Mouse (Mus musculus): ENCODE data around the gene Usp44. TPM values are rescaled to one million over a fixed set of nuclear protein-coding genes. Genes with fewer than 3 reads are reported as not detected.

The Usp44 gene
- polyA plus RNA-seq, 1 experiment from 2014 or later = 0.59 TPM

DNA sequence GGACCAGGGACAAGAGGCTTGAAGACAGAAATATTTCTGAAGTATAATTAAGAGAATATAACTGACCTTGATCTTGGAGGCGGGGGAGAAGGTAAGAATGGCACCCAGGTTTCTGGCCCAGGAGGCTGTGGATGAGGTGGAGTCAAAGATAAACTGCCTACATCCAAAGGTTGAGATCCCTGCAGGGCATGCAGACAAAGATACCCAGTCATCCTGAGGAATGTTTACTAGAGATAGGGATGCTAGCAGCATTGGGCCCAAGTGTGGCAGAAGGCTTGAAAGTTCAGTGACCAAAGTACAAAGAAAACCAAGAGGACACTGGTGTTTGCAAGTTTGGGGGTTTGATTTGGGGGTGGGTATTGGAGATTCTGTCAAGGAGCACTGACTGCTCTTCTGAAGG, 59.7 kb downstream of the Usp44 start:
- ATAC-seq (ENCODE audit: insufficient read depth, low FRiP score, low read depth) = peak; percentile 75; the same call in 1 of the 2 replicates
- Histone ChIP-seq H3K4me2 (no peak overlapping the region), H3K4me1 (peaks cover 5% of the 10 kb centered on the region), H3K4me3 (replicated peaks) (no peak overlapping the region), H3K27ac (no peak overlapping the region), H3K9ac (no peak overlapping the region), H3K9me3 (no peaks in the 10 kb centered on the region), H3K36me3 (no peaks in the 10 kb centered on the region), H3K27me3 (replicated peaks) (no peaks in the 10 kb centered on the region)
- WGBS = 94% methylated on average over 1 of the region's 1 CpGs

DNA sequence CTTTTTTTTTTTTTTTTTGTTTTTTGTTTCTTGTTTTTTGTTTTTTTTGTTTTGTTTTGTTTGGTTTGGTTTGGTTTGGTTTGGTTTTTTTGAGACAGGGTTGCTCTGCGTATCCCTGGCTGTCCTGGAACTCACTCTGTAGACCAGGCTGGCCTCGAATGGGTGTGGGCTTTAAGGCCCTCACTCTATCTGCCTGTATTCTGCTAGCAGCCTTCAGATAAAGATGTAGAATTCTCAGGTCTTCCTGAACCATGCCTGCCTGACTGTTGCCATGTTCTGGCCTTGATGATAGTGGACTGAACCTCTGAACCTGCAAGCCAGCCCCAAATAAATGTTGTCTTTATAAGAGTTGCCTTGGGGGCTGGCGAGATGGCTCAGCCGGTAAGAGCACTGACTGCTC, 61.2 kb downstream of the Usp44 start:
- ATAC-seq (ENCODE audit: insufficient read depth, low FRiP score, low read depth) = no peak
- Histone ChIP-seq H3K4me2 (no peak overlapping the region), H3K9ac (no peak overlapping the region), H3K4me3 (replicated peaks) (no peak overlapping the region), H3K36me3 (no peaks in the 10 kb centered on the region), H3K27me3 (replicated peaks) (no peaks in the 10 kb centered on the region), H3K4me1 (peaks cover 5% of the 10 kb centered on the region), H3K27ac (no peak overlapping the region), H3K9me3 (no peaks in the 10 kb centered on the region)
- WGBS = 83% methylated on average over 4 of the region's 4 CpGs

DNA sequence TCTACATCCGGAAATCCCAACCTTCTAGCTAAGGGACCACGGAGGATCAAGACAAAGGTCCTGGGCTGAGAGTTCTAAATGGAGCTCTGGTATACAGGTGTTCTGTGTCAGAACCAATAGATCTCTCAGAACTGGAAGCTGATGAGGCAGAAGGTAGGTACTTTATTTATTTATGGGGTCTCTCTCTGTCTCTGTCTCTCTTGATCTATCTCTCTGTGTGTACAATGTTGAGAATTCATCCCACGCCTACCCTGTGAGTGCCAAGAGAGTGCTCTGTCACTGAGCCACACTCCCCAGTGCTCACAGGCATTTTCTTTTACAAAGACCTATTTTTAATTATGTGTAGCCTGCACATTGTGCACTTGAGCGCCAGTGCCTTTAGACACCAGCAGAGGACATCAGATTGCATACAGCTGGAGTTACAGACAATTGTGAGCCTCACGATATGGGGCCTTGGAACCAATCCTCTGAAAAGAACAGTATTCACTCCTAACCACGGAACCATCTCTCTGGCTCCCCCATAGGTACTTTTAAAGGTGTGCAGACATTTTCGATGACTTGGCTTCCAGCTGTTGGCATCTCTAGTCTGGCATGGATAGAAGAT, 65.8 kb downstream of the Usp44 start, which contains the start of gene Metap2:
TSS of gene Metap2 (minus strand) at position 51 of the 604 bp plus-strand sequence.
- WGBS = 74% methylated on average over 7 of the region's 7 CpGs
- H3K4me3 ChIP-seq (replicated peaks) = no peak within 1 kb of the TSS
- H3K27ac ChIP-seq = no peak within 1 kb of the TSS
- H3K36me3 ChIP-seq = no peaks in the 10 kb centered on the region
- no peak within 1 kb of the TSS for H3K9ac ChIP-seq
- ATAC-seq (ENCODE audit: insufficient read depth, low FRiP score, low read depth) = no peak
- H3K4me1 ChIP-seq = no peaks in the 10 kb centered on the region
- no peaks in the 10 kb centered on the region for H3K9me3 ChIP-seq
- H3K4me2 ChIP-seq = no peak within 1 kb of the TSS
- H3K27me3 ChIP-seq (replicated peaks) = no peaks in the 10 kb centered on the region

DNA sequence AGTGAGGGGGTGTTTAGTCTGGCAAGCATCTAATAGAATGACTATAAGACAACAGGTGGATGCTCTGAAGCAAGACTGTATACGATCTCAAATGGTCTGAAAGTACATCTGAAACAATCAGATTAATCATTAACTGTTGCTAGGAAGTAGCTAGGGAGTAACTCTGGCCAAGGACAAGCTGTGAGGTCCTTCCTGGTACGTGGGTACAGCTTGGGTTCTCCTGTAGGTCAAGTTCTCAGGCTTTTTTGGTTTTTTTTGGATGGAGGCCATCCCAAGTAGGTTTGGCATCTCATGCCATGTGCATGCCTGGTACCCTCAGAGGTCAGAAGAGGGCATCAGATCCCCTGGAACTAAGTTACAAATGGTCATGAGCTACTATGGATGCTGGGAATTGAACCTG, 67.9 kb downstream of the Usp44 start:
- ATAC-seq (ENCODE audit: insufficient read depth, low FRiP score, low read depth) = no peak
- H3K9me3 ChIP-seq = no peaks in the 10 kb centered on the region
- H3K9ac ChIP-seq = no peak overlapping the region
- no peak overlapping the region for H3K27ac ChIP-seq
- H3K36me3 ChIP-seq = no peaks in the 10 kb centered on the region
- WGBS = 43% methylated on average over 2 of the region's 2 CpGs
- H3K4me3 ChIP-seq (replicated peaks) = no peak overlapping the region
- no peak overlapping the region for H3K4me2 ChIP-seq
- no peaks in the 10 kb centered on the region for H3K4me1 ChIP-seq
- H3K27me3 ChIP-seq (replicated peaks) = no peaks in the 10 kb centered on the region

DNA sequence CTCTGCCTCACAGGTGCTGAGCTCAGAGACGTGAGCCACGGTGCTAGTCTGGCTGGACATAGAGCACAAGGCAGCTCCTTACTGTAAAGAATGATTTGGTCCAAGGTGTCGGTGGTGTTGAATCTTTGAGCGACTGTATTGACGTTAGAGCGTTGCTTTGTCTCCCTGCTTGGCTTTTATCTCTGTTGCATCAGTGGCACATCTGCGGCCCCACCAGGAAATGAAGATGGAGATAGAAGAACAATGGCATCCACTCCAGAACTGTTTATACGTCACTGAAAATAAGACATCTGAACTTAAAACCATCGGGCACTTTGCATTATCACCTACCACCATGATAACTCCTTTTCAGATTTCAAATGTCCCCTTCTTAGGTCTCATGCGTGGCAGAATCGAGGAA, 68.6 kb downstream of the Usp44 start:
- Histone ChIP-seq H3K4me1 (no peaks in the 10 kb centered on the region), H3K4me3 (replicated peaks) (no peak overlapping the region), H3K27ac (no peak overlapping the region), H3K9me3 (no peaks in the 10 kb centered on the region), H3K9ac (no peak overlapping the region), H3K4me2 (no peak overlapping the region), H3K27me3 (replicated peaks) (no peaks in the 10 kb centered on the region), H3K36me3 (no peaks in the 10 kb centered on the region)
- ATAC-seq (ENCODE audit: insufficient read depth, low FRiP score, low read depth) = no peak
- 83% methylated on average over 11 of the region's 11 CpGs for WGBS

DNA sequence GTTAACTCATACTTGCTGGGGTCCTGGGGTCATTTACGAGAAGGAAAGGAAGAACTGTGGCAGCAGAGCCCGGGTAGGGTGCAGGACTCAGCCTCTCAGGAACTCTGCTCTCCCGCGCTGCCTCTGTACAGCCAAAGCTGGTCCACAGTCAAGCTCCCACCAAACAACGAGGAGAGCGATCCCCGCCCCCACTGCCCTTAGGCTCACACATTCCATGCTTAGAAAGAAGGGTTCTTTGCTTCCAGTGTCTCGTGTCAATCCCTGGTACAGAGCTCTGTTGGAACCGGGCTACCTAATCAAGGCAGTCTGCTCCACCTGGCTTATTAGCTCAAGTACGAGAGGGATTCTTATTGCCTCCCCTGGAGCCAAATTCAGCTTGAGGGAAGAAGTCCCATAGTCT, 76.0 kb downstream of the Usp44 start:
- 56% methylated on average over 10 of the region's 10 CpGs for whole genome bisulfite sequencing
- no peaks in the 10 kb centered on the region for H3K27me3 ChIP-seq (replicated peaks)
- H3K36me3 ChIP-seq = no peaks in the 10 kb centered on the region
- no peak overlapping the region for H3K9ac ChIP-seq
- H3K4me3 ChIP-seq (replicated peaks) = no peak overlapping the region
- no peaks in the 10 kb centered on the region for H3K4me1 ChIP-seq
- H3K4me2 ChIP-seq = no peak overlapping the region
- H3K27ac ChIP-seq = no peak overlapping the region
- no peak for ATAC-seq (ENCODE audit: insufficient read depth, low FRiP score, low read depth)
- no peaks in the 10 kb centered on the region for H3K9me3 ChIP-seq

Other genes with a start within 250 kb of the Usp44 start
- gene Snrpf, start 241.8 kb upstream of the Usp44 start, polyA plus RNA-seq (2015; fragmentation: Nextera tagmentation; extraction: Ambion mirVana) = 111 and 128 TPM in 2 replicates
- 0.71 and 0.72 TPM in 2 replicates for gene Ntn4, start 190.9 kb upstream of the Usp44 start, polyA plus RNA-seq (2015; fragmentation: Nextera tagmentation; extraction: Ambion mirVana)
- gene Metap2, start 65.5 kb downstream of the Usp44 start, polyA plus RNA-seq (2015; fragmentation: Nextera tagmentation; extraction: Ambion mirVana) = 179 and 189 TPM in 2 replicates
- 21.1 and 22.6 TPM in 2 replicates for gene Vezt, start 204.3 kb downstream of the Usp44 start, polyA plus RNA-seq (2015; fragmentation: Nextera tagmentation; extraction: Ambion mirVana)
- gene Fgd6, start 204.4 kb downstream of the Usp44 start, polyA plus RNA-seq (2015; fragmentation: Nextera tagmentation; extraction: Ambion mirVana) = 3.1 and 3.6 TPM in 2 replicates